Mouse (Mus musculus): ENCODE data around the gene Krt27.

- TF ChIP-seq CTCF (IDR thresholded peaks at IDR 0.05) (no peak), EP300 (IDR thresholded peaks at IDR 0.05; ENCODE audit: insufficient read depth, low read depth, low read length) (no peak), POLR2A (IDR thresholded peaks at IDR 0.05; ENCODE audit: insufficient read depth, low read depth, low read length) (no peak)
Measured at GRCm38 (mm10) chr11:99339299-99339847, 11.5 kb downstream of the Krt27 start.
